Mouse (Mus musculus) cerebellum, postnatal 36 days (tissue): ENCODE data around the gene Col6a4.

Experiments
- DNase-seq, 2 experiments: peaks; one replicate each; pipeline ENCODE4 v3.0.0; 2021 to 2022; ENCODE audit warnings: mixed read lengths in 2 of 2

Gene Col6a4

GRCm38 (mm10) chr9:106071651-106072050 is 24.9 kb downstream of the Col6a4 start:
- no peak for DNase-seq

- DNase-seq, result no peak
Observed at GRCm38 (mm10) chr9:106053446-106053845, 43.1 kb downstream of the Col6a4 start.

- no peak for DNase-seq
Observed at GRCm38 (mm10) chr9:106043921-106044503, 52.6 kb downstream of the Col6a4 start.

GRCm38 (mm10) chr9:106039915-106040659 is 56.5 kb downstream of the Col6a4 start:
- no peak for DNase-seq

- no peak for DNase-seq
Observed at GRCm38 (mm10) chr9:106039276-106039675, 57.3 kb downstream of the Col6a4 start.

GRCm38 (mm10) chr9:106038865-106039264 is 57.7 kb downstream of the Col6a4 start:
- peak; percentile 13 to 53 for DNase-seq

- DNase-seq, result no peak
Observed at GRCm38 (mm10) chr9:106015666-106016065, 80.9 kb downstream of the Col6a4 start.

GRCm38 (mm10) chr9:106013139-106013538 is 83.4 kb downstream of the Col6a4 start:
- DNase-seq, result no peak

GRCm38 (mm10) chr9:105997955-105998354 is 98.6 kb downstream of the Col6a4 start:
- DNase-seq, result no peak

GRCm38 (mm10) chr9:105992425-105992824 is 104.2 kb downstream of the Col6a4 start:
- no peak for DNase-seq

- DNase-seq, result no peak
Observed at GRCm38 (mm10) chr9:105990099-105990498, 106.5 kb downstream of the Col6a4 start.

- DNase-seq, result no peak
Observed at GRCm38 (mm10) chr9:105989468-105989867, 107.1 kb downstream of the Col6a4 start.

GRCm38 (mm10) chr9:105988096-105988495 is 108.5 kb downstream of the Col6a4 start:
- DNase-seq, result peak in 1 of 2 experiments; percentile 1

- no peak for DNase-seq
Observed at GRCm38 (mm10) chr9:105984931-105985519, 111.6 kb downstream of the Col6a4 start.

- no peak for DNase-seq
Observed at GRCm38 (mm10) chr9:105978479-105978878, 118.1 kb downstream of the Col6a4 start.

- DNase-seq, result no peak
Observed at GRCm38 (mm10) chr9:105976871-105977270, 119.7 kb downstream of the Col6a4 start.

- DNase-seq, result no peak
Observed at GRCm38 (mm10) chr9:105976314-105976713, 120.3 kb downstream of the Col6a4 start.

GRCm38 (mm10) chr9:105973736-105974135 is 122.8 kb downstream of the Col6a4 start:
- no peak for DNase-seq

GRCm38 (mm10) chr9:105972031-105972430 is 124.6 kb downstream of the Col6a4 start:
- no peak for DNase-seq

GRCm38 (mm10) chr9:105971351-105971894 is 125.2 kb downstream of the Col6a4 start:
- no peak for DNase-seq

- DNase-seq, result no peak
Observed at GRCm38 (mm10) chr9:105970901-105971300, 125.7 kb downstream of the Col6a4 start.

GRCm38 (mm10) chr9:105967976-105968375 is 128.6 kb downstream of the Col6a4 start:
- DNase-seq, result no peak

- DNase-seq, result no peak
Observed at GRCm38 (mm10) chr9:105960533-105960932, 136.1 kb downstream of the Col6a4 start, which contains the start of gene Col6a5. TSS of gene Col6a5 (minus strand) at chr9:105960643.

- DNase-seq, result no peak
Observed at GRCm38 (mm10) chr9:105959116-105959515, 137.5 kb downstream of the Col6a4 start.
